Mouse (Mus musculus): Measurements from ENCODE around the gene Gm3402. TPM values are rescaled to one million over a fixed set of nuclear protein-coding genes. Genes with fewer than 3 reads are reported as not detected.

Gm3402 gene
- polyA plus RNA-seq, 1 experiment from 2014 or later, result not detected

GRCm38 (mm10) chr5:146564259-146564658 is 50.3 kb downstream of the Gm3402 start:
- no peaks in the 10 kb centered on the region for H3K4me1 ChIP-seq
- no peak overlapping the region for H3K27ac ChIP-seq
- no peak overlapping the region for H3K4me3 ChIP-seq
- WGBS, result 79% methylated on average over 1 of the region's 1 CpGs
- H3K36me3 ChIP-seq (replicated peaks), result no peaks in the 10 kb centered on the region
- no peaks in the 10 kb centered on the region for H3K27me3 ChIP-seq (ENCODE audit: poor library complexity, severe bottlenecking)
- 0 out of 2 replicates have a peak, but pooled peaks cover 2% of the 10 kb centered on the region for H3K9me3 ChIP-seq
- DNase-seq (ENCODE audit: extremely low spot score, low spot score), result no peak

Other genes with a start within 250 kb of the Gm3402 start
- 7.2 and 7.3 TPM in 2 replicates for gene Wasf3, start 129.1 kb upstream of the Gm3402 start, polyA plus RNA-seq (2016; fragmentation: Nextera tagmentation; extraction: Ambion mirVana)
- gene Gm6408, start 32.2 kb upstream of the Gm3402 start, polyA plus RNA-seq (2016; fragmentation: Nextera tagmentation; extraction: Ambion mirVana), result not detected in 2 replicates
- gene Gm6370, start 22.8 kb upstream of the Gm3402 start, polyA plus RNA-seq (2016; fragmentation: Nextera tagmentation; extraction: Ambion mirVana), result not detected in 2 replicates
- not detected in 2 replicates for gene 4930449I24Rik, start 11.7 kb upstream of the Gm3402 start, polyA plus RNA-seq (2016; fragmentation: Nextera tagmentation; extraction: Ambion mirVana)
- gene Gm3404, start 11.7 kb downstream of the Gm3402 start, polyA plus RNA-seq (2016; fragmentation: Nextera tagmentation; extraction: Ambion mirVana), result not detected in 2 replicates
- gene Gm3409, start 23.5 kb downstream of the Gm3402 start, polyA plus RNA-seq (2016; fragmentation: Nextera tagmentation; extraction: Ambion mirVana), result not detected in 2 replicates
- not detected in 2 replicates for gene Gm3415, start 42.0 kb downstream of the Gm3402 start, polyA plus RNA-seq (2016; fragmentation: Nextera tagmentation; extraction: Ambion mirVana)
- 0.07 and 0.15 TPM in 2 replicates for gene Gpr12, start 71.1 kb downstream of the Gm3402 start, polyA plus RNA-seq (2016; fragmentation: Nextera tagmentation; extraction: Ambion mirVana)

All from forebrain, embryonic 10.5 days (tissue).